Mouse (Mus musculus): ENCODE data around the gene Rap1a. TPM values are rescaled to one million over a fixed set of nuclear protein-coding genes. Genes with fewer than 3 reads are reported as not detected.

Rap1a gene
- total RNA-seq, 2 experiments from 2014 or later, result 103 to 116 TPM

DNA sequence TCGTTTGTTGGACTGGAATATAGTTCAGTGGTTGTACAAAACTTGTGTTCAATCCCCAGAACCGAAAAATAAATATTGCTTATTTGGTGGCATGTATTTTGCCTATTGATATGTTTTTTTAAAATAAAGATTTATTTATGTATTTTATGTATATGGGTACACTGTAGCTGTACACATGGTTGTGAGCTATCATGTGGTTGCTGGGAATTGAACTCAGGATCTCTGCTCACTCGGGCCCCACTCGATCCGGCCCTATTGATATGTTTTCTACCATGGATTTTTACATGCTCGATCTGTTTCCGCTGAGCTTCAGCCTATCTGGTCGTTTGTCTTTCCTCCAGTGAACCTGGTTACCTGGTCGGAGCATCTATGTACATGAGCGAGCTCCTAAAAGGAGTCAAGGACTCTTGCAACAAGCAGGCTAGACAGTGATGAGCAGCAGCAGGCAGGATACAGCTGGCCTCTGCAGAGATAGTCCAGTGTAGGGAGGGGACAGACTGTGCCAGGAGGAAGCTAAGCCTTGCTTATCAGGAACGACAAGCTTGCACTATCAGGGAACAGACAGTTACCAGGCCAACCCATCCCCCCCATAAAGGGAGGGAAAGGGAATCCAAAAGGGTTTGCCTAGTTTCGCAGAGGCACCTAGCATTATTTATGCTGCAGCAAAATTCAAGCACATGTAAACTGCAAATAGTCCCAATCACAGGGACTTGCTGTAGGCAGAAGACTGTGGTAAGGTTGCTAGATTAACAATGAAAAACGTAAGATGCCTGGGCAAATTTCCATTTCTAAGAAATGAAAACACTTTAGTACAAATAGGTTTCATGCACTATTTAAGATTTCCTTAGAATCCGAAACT, 7.3 kb upstream of the Rap1a start:
- intact Hi-C loops (cut with DNase I), result no loop called here
- DNase-seq, result no peak

DNA sequence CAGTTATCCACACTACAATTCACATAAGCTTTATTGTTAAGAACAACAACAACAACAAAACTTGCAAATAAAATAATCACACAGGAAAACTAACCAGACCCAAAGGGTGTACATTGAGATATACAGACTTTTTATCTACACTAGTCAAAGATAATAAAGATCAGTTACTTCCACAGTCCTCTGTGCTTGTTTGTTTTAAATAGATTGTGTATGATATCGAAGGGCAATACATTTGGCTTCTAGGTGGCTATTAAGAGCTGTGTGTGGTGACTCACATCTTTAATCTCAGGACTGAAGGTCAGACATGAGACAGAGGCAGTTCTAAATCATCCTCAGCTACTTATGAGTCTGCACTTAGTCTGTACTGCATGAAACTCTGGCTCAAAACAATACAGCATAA, 6.5 kb upstream of the Rap1a start:
- intact Hi-C loops (cut with DNase I), result no loop called here
- no peak for DNase-seq

DNA sequence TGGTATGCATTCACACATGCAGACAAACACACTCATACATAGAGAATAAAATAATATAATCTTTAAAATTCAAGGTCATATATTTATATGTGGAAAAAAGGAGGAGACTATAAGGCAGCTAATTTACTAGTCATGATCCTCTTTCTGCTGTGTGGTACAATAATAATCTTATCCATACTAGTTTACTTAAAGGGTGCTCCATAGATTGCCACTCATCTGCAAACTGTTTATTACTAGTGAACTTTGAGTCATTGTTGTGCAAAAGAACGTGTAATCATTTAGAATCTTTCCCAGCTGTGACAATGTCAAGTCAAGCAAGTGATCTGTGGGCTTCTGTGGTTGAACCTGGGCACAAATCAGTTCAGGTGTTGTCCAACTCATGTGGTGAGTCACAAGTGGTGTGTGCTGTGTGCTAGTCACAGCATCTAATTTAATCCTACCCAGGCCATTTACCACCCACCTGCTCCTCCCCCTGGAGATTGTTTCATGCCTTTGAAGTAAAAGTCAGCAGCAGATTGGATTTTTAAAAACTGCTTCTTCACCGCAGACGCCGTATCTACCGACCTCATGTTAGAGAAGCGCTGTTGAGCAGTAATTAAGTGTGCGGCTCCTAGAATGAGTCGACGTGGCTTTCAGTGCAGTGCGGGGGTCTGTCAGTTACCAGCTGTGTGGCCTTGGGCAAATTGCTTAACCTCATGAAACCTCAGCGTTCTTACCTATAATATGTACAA, 5.5 kb upstream of the Rap1a start:
- intact Hi-C loops (cut with DNase I), result no loop called here
- DNase-seq, result no peak

DNA sequence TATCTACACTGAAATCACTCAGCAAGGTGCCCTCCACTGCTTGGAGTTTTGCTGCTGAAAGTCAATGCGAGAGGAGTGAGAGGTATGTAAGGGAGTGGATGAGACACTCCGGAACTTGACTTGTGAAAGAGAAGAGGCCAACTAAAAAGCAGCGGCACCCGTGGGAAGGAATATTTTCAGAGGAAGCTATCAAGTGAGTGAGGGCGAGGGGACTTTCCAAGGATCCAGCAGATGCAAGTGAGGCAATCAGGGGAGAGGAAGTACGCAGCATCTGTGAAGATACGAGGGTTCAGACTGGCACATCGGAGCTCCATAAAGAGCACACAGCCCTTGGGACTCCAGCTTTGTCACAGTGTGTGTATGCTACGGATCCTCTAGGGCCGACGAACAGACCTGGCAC, 2.5 kb upstream of the Rap1a start:
- intact Hi-C loops (cut with DNase I), result loop anchor here (2.0 to 5.0 kb wide), 3 partner anchors 21 to 116 kb away; partner anchors contain the start of gene Ddx20
- no peak for DNase-seq

DNA sequence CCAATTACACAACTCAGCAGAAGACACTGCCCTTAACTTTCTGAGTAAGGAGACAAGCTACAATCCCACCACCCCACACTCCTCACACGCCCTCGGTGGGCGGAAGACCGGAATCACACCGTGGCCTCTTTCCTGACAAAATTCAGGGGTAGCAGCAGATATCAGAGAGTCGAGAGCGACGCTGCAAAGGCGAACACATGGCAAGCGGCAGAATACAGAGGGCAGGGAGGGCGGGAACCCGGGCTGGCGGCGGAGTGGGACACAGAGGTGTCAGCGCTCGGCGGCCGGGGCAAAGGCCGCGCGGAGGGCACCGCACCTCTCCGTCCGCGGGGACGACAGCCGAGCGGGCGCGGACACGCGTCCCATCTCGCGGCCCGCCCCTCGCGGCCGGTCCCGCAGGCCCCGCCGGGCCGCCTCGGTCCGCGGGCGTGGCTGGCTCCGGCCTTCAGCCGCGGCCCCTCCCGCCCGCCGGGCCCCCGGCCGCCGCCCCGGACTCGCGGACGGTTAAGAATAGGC, 403 bp downstream of the Rap1a start:
- DNase-seq, result no peak
- intact Hi-C loops (cut with DNase I), result loop anchor here (5.0 kb wide), 1 partner anchor 113 kb away; the partner anchor contains the start of gene Ddx20

DNA sequence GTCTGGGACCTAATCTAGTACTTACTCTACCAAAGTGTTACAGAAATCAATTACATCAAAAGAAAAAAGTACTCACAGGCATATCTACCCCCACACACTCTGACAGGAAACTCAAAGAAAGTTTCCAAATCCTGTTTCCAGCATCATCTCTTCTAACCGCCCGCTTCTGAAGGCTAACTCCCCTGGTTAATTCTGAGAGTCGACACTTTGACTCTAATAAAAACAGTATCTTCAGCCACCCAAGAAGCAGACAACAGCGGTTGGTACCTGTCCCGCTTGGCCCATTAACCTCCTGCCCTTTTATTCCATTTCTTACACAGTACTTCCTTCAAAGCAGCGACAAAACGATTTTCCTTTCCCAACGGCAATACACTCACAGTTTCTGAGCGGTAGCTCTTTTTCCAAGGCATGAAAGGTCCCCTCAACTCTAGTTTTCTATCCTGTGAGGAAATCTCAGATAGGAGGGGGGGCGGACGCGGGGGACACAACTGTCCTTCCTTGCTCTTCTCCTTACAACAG, 921 bp downstream of the Rap1a start:
- DNase-seq, result no peak

DNA sequence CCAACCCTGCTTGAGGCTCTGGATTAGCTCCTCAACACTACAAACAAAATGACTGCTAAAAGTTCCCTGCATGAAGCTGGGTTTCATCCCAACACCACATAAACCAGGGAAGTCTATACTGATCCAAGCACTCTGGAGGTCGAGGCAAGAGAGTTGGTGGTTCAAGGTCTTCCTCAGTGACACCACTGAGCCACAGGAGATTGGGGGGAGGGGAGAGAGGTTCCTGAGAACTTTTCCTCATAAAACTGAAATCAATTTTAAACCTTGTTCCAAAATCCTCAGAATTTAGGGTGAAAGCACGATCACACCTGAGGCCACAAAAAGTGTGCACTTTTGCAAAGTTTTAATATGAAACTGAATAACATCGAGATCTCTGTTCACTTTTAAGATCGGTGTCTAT, 1.8 kb downstream of the Rap1a start:
- no peak for DNase-seq
- intact Hi-C loops (cut with DNase I), result no loop called here

More for the DNA sequence above, 921 bp downstream of the Rap1a start:
- intact Hi-C loops (cut with DNase I), result loop anchor here (5.0 kb wide), 1 partner anchor 113 kb away; the partner anchor contains the start of gene Ddx20

DNA sequence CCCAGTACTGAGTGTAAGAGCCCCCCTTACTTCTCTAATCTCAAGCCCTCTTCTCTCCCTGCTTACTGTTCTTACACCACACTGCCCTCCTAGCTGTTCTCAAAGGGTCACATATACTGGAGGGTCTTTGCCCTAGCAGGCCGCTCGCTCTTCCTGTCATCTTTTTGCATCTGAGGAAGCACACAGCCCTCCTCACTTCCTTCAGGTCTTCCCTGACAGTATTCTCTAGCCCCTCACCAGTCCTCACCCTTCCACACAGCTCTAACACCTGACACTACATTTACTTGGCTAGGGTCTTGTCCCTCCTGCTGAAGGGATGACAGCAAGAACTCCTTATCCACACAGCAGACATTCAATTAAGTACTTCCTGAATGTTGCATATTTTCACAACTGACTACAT, 2.4 kb downstream of the Rap1a start:
- intact Hi-C loops (cut with DNase I), result no loop called here
- no peak for DNase-seq

DNA sequence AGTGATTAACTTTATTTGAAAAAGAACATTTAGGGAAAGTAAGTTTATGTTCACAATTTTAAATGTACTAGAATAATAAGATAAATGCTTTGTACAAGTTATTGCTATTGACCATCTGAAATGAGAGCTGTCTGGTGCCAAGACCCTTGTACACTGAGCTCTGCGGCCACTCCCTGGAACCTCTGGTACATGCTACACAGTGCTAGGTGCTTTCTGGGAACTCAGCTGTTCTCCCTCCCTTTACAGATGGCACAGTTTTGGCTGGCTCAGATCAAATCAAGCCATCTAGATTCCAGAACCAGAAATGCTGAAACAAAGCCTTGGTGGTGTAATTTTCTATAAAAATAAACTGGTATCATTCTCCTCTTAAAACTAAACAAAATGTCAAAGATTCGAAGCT, 3.7 kb downstream of the Rap1a start:
- no peak for DNase-seq
- intact Hi-C loops (cut with DNase I), result no loop called here

DNA sequence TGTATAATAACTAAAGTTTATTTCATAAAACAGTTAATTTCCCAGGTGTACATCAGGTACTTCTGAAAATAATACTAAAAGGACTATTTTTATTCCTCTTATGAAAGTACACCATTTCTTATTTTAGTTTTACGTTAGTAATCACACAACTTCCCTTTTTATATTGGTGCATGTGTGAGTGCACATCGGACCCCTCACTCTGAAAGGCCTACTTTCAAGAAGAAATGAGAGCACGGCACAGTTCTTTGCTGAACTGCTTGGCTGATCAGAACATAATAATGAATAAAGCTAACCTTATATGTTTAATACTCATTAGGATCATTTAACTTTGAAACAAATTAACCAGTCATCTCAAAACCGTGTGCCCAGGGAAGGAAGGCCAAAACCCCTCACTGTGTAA, 4.4 kb downstream of the Rap1a start:
- no peak for DNase-seq
- intact Hi-C loops (cut with DNase I), result no loop called here

DNA sequence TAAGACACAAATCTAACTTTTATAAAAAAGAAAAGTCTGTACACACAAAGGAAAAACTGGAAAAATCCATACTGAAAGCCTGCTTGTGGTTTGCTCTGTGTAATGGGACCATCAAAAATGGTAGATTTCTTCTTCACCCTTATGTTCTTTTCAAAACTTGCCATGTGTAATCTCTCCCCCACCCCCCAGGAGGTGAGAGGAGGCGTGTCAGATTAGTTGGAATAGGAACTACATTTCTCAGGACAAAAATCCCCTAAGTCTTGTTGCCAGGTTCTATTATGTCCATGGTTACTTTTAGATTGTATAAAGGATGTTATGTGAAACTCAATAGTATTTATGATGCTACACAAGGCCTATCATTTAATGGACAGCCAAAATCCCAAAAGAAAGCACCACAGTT, 6.8 kb downstream of the Rap1a start:
- intact Hi-C loops (cut with DNase I), result no loop called here
- no peak for DNase-seq

DNA sequence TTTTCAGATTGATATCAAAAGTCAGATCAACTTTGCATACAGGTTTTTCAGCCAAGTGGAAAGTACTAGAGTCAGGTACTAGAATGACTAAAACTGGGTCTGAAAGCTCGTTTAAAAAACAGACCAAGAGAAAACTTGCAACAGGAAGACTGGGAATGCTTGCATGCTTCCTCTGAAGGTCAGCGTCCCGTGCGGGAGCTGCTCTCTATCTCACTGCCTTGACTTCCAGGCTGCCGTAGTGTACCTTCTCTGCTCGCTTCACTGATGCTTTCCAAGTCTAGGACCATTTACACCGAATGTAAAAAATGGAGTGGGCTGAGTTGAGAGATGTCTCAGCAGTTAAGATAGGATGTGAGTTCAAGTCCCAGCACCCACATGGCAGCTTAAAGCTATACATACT, 8.8 kb downstream of the Rap1a start:
- intact Hi-C loops (cut with DNase I), result no loop called here

DNA sequence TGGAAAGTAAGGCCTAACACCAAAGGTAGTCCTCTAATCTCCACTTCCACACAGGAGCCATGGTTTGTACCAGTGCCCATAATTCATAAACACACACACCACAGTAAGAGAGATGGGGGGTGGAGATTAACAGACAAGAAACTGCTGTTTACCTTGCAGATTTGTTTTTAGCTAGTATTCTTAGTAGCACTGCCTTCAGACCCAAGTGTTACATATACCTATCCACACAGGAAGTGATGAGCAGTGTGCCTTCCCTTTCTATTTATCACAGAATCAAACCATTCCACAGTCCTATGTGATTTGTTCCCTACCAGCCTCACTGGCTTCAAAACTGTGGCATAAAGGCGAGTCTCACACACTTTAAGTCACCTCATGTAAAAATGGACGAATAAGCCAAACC, 10.0 kb downstream of the Rap1a start:
- no peak for DNase-seq
- intact Hi-C loops (cut with DNase I), result no loop called here

More for the DNA sequence above, 8.8 kb downstream of the Rap1a start:
- DNase-seq, result no peak

DNA sequence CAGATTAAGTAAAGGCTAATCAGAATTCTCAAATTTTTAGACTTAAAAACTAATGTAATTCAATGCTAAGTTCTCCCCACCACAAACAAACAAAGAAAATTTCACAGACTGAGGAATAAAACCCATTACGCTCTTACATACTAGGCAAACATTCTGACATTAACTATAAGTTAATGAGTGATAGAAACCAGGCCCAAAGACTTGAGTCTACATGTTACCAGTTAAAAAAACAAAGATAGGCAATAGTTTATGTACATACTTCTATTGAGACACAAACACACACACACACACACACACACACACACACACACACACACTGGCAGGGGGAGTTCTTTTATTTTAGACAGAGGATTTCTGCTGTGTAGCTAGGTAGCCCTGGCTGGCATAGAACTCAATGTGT, 10.8 kb downstream of the Rap1a start:
- no peak for DNase-seq
- intact Hi-C loops (cut with DNase I), result no loop called here

DNA sequence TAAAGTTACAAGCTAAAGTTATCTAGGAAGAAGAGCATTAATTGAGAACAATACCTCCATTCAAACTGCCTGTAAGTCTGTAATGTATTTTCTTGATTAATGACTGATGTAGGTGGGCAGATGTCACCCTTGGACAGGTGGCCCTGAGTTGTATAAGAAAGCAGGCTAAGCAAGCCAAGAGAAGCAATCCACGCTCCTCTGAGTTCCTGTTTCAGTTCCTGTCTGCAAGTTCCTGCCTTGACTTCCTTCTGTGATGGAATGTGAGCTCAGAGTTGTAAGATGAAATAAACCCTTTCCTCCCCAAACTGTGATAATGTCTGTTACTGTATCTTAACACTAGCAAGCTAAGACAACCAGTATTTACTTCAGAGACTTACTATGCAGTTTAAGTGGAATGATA, 11.4 kb downstream of the Rap1a start:
- no peak for DNase-seq
- intact Hi-C loops (cut with DNase I), result no loop called here

DNA sequence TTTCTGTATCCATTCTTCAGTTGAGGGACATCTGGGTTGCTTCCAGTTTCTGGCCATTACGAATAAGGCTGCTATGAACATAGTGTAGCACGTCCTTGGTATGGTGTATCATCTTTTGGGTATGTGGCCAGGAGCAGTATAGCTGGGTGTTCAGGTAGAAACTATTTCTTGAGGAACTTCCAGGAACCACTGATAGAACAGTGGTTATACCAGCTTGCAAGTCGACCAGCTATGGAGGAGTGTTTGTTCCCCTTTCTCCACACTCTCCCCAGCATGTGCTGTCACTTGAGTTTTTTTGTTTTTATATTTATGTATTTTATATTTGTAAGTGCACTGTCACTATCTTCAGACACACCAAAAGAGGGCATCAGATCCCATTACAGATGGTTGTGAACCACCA, 13.8 kb downstream of the Rap1a start:
- intact Hi-C loops (cut with DNase I), result no loop called here
- DNase-seq, result no peak

DNA sequence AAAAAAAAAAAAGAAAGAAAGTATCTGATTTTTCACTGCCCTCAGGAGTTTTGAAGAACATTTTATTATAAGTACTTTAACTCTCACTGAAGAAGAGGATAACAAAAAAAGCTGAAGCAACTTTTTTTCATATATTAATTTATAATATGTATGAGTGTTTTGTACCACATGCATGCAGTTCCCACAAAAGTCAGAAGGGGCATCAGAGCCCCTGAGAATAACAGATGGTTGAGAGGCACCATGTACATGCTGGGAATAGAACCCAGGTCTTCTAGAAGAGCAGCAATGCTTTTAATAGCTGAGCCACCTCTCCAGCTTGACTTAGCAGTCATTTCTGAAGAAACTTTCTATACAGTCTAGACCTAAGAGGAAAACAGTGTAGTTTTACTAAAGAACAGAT, 15.3 kb downstream of the Rap1a start:
- DNase-seq, result no peak
- intact Hi-C loops (cut with DNase I), result no loop called here

DNA sequence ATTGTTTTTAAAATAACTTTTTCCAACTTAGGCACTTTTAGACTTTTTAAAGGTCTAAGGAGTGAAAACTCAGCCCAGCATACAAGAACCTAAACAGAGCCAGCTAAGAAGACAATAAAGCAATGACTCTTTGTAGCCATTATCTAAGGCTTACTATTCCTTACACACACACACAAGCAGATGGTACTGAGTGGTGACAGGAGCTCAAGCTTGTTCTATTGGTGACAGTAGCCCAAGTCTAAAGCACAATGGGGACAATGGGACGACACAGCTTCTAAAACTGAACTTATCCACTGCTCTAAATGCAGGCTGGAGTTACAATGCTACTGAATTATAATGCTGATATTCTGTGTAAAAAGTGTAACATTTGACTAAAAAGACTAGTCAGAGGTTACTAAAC, 17.3 kb downstream of the Rap1a start:
- no peak for DNase-seq
- intact Hi-C loops (cut with DNase I), result no loop called here

DNA sequence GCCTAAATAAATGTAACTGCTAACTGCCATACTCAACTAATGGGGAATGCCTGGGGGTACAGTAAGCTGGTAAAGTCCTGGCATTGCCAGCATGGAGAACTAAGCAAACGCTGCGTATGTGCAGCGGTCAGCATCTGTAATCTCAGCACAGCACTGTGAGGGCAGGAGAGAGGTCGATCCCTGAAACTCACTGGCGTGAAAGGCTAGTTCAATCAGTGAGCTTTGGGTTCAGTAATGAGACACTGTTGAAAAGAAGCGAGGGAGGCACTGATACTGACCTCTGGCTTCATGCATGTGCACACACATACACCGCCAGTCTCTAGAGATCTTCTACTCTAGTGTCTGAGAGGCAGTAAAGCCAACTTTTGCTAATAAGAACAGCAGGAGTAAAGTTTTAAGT, 18.7 kb downstream of the Rap1a start:
- intact Hi-C loops (cut with DNase I), result no loop called here

DNA sequence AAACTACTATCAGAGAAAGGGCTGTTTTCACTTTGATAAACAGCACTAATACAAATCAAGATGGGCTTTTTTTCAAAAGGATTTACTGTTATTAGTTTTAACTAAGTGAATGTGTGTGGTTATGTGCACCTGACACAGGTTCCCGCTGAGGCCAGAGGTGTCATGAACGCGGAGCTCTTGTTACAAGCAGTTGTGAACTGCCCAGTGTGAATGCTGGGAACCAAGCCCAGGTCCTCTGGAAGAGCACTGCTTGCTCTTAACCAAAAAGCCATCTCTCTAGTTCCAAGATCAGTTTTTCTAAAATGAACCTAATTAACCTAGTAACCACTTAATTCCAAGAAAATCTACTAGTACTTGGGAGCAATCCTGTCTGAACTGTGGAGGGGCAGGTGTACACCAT, 23.1 kb downstream of the Rap1a start:
- intact Hi-C loops (cut with DNase I), result no loop called here

More for the DNA sequence above, 18.7 kb downstream of the Rap1a start:
- no peak for DNase-seq

DNA sequence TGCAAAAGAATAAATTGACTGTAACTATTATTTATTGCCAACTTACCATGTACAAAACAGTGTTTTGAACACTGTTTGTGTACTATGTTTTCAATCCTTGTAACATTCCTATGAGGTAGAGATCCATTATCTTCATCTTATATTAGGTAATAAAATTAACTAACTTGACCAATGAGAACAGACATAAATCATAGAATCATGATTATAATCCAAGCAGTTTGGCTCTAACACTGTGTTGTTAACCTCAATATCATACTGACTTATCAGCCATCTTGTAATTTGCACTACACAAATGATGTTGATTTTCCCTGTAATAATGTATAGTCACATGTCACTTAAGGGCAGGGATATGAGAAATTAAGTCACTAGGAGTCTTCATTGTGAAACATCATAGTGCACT, 26.6 kb downstream of the Rap1a start:
- intact Hi-C loops (cut with DNase I), result no loop called here
- no peak for DNase-seq

More for the DNA sequence above, 23.1 kb downstream of the Rap1a start:
- DNase-seq, result no peak

Data from heart, postnatal 14 days (tissue).